Mouse (Mus musculus) heart, postnatal 0 days (tissue): ENCODE measurements around the gene Chn1.

Source experiments
- CTCF ChIP-seq: IDR thresholded peaks from 2 replicates; pipeline ENCODE4 v1.5.1; 2016; ENCODE audit warnings: antibody characterized with exemption, control low read depth, low read depth
- EP300 ChIP-seq: IDR thresholded peaks from 2 replicates; pipeline ENCODE4 v1.6.1; 2016; ENCODE audit warnings: antibody characterized with exemption, low read depth

DNA sequence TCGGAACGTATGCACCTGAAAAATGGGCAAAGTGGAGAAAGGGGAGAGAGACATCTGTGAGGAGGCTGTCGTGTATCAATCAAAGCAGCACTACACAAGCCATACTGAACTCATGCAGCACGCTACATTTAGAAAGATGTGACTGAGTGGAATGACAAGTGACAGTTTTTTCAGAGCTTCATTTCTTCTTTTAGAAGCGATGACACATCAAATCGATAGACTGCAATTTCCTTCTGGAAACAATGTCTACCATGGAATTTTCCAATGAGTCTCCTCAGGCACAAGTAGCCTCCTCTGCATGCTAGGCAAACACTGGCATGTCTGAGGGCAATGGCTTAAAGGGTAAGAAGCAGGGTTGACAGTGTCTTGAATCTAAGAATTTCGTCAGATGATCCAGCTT is 143.3 kb downstream of the Chn1 start:
- no peak for TF ChIP-seq CTCF
- TF ChIP-seq EP300, result no peak
